Mouse (Mus musculus) olfactory bulb, adult 2 months (tissue): ENCODE results near the gene Mttp.

Experiments used
- CTCF ChIP-seq: fragments of 200-500 bp; IDR thresholded peaks from 2 replicates; pipeline ENCODE4 v1.5.1; 2012; ENCODE audit warnings: low read depth, mild to moderate bottlenecking, low read length, moderate library complexity; ENCODE audit not compliant: insufficient read depth
- POLR2A ChIP-seq: fragments of 200-500 bp; IDR thresholded peaks from 2 replicates; pipeline ENCODE4 v1.6.1; 2012; ENCODE audit warnings: mild to moderate bottlenecking, low read depth, low read length, moderate library complexity; ENCODE audit not compliant: insufficient read depth

- TF ChIP-seq CTCF (no peak), POLR2A (no peak)
Observed at GRCm38 (mm10) chr3:138118831-138119230, 25.9 kb downstream of the Mttp start.
